Mouse (Mus musculus) cerebellum, adult 8-10 months (tissue): Measurements from ENCODE around the gene Dpysl4.

Experiments used
- DNase-seq: peaks from one replicate; pipeline ENCODE4 v3.0.0; 2022

Gene Dpysl4

DNA sequence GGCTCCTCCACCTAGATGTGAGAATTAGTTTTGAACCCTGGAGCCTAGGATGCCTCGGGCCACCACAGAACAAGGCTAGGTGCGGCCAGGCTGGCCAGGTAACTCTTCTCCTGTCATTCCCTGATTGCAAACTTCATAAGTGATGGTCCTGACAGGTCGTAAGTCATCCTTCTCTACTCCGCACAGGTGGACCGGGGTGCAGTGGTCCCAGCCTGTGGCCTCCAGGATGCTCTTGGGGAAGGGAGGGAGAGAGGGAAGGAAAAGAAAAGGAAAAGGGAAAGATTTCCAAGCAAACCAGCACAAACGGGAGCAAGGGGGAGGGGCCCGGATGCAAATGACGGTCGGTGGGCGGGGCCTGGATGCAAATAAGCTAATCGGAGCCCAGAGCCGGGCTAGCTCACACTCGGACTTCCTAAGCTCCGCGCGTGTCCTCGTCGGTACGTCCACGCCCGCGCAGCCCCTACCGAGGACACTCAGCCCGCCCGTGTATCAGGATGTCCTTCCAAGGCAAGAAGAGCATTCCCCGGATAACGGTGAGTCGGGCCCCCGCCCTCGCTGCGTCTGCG is at the start of gene Dpysl4:
TSS of gene Dpysl4 (plus strand) at position 373 of the 566 bp plus-strand sequence.
- peak; percentile 94 for DNase-seq

DNA sequence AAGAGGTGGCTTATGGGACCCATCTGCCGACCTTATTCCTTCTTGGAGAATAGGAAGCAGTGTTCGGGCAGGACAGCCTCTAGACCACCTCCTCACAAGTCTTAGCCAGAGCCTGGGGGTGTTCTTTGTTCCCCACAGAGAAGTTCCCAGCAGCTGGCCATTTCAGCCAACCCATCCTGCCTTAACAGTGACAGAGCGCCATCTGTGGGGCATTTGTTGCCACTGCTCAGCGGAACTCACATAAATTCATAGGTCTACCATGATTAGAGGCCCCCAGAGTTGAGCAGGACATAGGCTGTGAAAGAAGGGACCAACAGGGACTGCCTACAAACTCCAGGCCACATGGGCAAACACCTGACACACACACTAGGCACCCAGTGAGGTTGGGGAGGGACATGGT is 22.4 kb upstream of the Dpysl4 start:
- DNase-seq: no peak

DNA sequence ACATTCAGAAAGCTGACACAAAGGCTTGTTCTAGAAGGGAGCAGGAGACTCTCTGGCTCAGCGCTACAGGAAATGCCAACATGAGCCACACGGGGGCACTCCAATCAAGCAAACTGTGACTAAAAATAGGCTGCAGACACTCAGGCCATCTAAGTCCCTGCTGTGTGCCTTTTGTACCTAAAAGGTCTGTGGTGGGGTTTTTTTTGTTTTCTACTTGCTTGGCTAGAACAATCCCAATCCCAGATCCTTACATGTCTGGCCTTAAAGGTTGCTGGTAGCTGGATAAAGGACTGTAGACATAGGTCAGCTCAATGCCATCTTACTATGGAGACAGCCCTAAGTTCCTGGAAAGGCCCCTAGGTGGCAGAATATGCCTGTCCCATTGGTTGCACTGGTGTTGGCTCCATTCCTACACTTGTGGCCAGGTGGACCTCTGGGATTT is 17.6 kb upstream of the Dpysl4 start:
- peak; percentile 91 for DNase-seq

DNA sequence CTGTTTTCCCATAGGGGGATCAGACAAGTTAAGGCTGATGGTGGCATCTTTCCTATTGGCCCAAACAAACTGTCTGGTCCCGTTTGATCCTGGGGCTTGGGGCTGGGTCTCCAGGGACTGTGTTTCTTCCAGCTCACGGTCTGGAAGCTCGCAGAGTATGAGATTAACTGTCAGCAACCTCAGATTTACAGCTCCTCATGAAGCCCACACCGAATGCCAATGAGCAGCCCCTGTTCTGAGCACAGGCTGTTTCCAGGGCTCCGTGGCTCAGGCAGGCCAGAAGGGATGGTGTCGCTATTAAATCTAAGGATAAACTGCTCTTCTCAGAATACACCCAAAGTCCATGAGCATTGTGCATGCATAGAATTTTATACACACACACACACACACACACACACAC is 11.6 kb upstream of the Dpysl4 start:
- DNase-seq: no peak

DNA sequence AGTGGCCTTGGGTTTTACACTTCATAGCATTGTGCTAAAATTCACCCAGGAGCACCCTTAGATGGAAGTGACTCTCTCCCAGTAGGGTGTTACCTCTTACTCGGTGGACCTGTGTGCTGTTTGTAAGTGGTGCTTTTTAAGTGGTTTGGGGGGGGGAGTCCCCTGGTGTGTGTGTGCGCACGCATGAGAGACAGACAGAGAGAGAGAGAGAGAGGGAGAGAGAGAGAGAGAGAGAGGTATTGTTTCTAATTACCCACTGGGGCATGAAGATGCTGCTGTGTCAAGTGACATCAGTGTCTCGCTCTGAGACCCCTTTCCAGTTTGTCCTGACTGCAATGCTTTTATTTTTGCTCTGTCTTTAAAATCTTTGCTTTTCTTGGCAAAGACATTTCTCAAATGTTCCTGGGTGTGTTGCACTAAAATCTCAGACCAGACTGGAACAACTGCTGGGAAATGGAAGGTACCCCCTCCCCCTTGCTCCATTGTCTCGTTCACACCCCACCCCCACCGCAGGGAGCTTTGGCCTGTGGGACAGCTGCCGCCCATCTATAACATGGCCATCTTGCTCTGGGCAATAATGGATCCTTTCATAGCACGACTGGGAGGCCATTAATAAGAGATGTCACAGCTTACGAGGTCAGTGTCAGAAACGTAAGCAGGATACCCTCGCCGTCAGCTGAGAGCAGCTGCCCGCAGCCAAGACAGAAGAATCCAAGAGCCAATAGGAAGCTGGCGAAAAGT is 10.6 kb upstream of the Dpysl4 start:
- no peak for DNase-seq

DNA sequence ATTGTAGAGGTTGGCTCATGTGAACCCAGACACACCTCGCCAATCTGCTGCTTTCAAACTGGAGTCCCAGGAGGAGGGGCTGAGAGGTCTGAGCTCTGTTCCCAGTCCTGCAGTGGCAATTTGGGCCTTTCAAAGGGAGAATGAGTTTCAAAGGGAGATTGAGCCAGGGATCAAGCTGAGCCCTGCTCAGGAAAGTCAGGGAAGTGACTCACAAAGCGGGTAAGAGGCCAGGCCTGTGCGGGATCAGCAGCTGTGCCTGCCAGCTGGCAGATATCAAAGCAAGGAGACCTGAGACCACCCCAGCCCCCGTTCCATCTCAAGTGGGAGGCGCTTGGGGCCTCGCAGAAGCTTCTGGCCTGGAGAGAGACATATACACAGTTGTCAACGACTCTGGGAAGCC is 8.5 kb upstream of the Dpysl4 start:
- DNase-seq: no peak

DNA sequence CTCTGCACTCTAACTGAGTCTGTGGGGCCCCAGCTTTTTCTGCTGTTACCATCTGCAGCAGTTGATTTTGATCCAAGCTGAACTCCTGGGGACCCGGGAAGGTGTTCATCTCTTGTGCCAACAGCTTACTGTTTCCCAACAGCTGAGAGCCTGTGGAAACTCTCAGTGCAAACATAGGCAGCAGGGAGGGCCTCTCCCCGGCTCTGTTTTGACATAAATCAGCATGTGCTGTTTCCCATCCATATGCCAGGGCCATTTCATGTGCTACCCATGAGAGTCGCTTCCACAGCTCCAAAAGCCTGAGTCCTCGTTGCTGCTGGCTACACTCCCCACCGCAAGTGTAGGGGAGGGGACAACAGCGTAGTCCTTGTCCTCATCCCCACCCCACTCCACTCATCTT is 7.6 kb upstream of the Dpysl4 start:
- no peak for DNase-seq

DNA sequence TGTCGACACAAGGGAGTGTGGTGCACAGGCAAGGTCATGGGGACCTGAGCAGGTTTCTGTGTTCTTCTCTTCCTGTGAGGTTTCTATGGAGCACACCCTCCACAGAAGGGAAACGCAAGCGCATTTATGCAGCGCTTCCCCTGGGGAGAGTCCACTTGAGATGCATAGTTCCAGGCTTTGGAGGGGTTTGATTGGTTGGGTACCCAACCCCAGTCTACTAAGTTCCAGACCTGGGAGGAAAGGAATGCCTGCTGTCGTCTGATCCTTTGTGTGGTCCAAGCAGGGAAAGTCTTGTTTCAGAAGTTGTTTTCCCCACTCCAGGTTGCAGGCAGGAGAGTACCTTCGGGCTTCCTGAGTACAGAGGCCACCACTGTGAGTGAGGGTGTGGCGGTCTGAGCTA is 6.7 kb upstream of the Dpysl4 start:
- no peak for DNase-seq

DNA sequence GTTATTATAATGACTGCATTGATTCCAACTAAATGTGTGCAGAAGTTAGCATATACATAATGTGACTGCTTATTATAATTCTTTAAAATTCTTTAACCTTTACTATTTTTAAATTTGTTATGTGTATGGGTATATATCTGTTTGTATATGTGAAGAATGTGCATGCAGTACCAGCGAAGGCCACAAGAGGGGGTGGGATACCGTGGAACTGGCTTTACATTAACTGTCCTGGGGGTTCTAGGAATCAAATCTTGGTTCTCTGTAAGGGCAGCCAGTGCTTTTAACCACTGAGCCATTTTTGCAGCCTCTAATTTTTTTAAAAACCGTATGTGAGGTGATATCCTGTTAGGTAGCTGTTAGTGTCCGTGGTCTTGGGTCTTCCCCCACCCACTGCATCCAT is 5.1 kb upstream of the Dpysl4 start:
- no peak for DNase-seq

DNA sequence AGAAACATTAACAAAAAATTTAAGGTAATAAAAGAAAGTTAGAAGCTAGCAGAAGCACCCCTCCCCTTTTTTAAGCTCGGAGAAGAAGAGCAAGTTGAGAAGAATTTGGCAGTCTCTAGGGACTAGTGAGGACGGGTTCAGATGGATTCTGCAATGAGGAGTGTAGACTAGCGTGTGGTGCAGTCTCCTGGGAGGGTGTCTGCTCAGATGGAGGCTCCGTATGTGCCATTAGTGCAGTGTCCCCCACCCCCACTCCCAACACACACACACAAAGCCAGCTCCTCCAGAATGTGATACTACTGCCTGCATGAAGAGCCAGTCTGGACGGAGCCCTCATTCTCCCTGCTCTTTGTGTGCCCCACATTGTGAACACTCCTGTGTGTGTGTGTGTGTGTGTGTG is 4.6 kb upstream of the Dpysl4 start:
- no peak for DNase-seq

DNA sequence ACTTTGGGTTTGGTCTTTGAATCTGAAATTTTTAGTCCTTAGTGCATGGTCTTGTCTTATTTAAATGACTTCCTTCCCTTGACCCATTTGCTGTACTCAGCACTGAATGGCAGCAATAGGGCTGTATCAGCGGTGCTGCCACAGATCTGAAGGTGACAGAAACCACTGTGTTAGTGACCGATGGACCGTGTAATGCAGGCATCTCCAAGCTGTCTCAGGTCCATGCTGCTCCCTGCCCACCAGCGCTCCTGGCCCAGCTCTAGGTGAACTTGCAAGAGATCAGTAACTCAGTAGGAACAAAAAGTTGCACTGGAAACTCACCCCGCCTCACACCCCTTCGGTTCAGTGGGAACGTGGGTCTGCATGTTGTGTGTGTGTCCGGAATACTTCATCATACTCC is 3.5 kb upstream of the Dpysl4 start:
- DNase-seq: no peak

DNA sequence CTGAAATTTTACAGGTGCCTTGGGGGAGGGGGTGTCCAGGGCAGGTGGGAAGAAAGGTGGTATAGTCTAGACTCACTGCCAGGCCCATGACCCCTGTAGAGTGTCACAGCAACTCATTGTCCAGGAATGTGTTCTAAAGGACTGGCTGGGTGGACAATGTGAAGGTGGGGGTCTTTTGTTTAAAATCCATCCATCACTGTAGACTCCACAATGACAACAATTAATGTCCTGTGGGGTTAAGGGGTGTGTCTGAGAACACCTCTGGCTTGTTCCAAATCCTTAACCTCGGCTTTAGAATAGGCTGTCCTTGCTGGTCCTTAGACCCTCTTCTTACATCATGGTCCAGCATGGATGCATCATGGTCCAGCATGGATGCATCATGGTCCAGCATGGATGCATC is 1.5 kb upstream of the Dpysl4 start:
- no peak for DNase-seq

DNA sequence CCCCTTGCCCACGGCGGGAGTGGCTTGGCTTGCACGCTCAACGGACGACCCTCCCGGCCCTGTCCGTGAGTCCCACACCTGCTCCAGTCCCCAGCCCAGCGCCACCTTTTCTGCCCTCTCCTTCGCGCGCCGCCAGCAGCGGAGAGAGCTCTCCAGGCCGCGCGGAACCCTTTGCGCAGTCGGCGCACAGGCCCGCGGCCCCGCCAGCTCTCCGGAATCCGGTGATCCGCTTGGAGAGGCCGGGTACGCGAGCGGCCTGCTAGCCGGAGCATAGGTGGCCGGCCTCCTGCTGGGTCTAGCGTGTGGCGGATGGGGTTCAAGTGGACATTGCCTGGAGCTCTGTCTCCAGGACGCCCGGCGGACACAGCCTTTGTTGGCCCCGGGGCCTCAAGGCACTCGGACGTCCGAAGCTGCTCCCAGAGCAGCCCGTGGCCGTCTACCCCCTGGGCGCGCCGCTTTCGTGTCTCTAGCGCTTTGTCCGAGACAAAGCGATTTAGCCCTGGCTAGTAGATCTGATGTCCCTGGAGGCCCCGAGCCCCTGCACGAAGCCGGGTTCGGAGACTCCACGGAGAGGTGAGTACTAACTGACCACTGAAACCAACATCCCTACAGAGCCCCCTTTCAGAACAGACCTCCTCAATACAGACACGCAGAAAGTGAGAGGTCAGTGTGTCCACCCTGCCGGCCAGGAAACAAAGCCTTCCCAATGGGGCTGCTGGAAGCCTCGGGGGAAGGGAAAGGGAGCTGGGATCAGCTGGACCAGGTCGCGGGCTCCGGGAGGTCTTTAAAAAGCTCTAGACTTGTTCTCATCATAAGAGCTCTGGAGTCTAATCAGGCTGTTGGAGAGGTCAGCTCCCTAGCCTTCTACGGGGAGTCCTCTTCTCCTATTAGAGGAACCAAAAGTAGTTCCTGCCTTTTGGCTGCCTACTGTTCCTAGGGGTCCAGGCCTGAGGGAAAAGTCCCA is 676 bp downstream of the Dpysl4 start:
- DNase-seq: no peak

DNA sequence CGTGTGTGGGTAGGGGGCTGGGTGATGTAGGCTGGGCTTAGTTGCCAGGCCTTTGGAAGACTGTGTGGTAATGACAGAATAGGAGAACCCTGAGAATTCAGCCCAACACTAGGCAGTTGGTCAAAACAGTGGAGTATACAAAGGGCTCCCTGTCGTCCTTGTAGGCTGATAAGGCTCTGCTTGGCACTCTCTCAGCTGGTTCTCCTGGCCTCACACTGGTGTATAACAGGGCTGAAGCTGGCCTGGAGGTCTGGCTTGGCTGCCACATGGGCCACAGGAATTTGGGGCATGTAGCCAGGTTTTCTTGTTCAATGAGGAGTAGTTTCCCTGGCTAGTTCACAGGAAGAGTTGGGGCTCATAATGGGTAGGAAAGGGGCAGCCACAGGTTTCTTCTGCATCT is 2.0 kb downstream of the Dpysl4 start:
- no peak for DNase-seq

DNA sequence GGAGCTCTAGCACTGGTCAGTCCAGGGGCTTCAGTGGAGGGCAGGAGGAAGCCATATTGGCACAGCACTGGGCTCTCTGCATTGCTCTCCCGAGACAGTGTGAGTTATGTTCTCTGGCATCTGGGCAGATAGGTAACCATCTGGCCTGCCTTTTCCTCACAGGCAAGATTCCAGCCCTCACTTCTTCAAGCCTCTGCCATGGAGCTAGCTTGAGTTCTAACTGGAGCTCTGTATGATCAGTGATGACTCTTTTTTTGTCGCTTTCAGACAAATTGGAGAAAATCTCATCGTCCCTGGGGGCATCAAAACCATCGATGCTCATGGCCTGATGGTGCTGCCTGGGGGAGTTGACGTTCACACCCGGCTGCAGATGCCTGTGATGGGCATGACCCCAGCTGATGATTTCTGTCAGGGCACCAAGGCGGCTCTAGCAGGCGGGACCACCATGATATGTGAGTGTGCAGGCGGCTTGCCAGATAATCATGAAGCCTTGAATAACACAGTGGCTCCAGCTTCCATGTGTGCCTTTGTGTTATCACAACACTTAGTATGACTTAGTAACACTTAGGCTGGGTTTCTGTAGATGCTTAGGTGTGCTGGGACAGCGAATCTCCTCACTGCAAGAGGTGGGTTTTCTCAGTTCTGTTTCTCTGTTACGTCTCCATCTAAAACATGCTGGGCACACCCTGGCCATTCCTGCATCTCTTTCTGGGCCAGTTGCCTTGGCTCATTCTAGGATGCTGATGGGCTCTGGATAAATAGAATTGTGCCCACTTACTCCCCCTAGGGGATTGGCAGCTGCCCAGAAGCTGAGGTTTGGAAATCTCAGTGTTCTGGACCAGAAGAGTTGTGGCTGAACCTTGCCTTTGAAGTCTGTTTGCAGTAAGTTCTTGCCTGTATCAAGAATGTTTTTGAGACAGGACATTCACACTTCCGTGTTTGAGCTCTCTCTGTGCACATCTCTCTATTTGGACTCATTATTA is 4.4 kb downstream of the Dpysl4 start:
- DNase-seq: no peak

DNA sequence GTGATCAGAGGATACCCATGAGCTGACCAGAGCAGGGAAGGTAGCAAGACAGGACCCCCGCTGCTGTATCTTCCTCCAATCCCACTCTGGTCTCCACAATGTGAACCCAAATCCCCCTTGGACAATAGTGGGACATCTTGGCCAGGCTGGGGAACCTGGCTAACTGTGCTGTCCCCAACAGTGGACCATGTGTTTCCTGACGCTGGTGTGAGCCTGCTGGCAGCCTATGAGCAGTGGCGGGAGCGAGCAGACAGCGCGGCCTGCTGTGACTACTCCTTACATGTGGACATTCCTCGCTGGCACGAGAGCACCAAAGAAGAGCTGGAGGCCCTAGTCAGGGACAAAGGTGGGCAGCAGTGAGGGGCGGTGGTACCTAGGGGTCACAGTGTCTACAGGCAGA is 5.9 kb downstream of the Dpysl4 start:
- DNase-seq: no peak

DNA sequence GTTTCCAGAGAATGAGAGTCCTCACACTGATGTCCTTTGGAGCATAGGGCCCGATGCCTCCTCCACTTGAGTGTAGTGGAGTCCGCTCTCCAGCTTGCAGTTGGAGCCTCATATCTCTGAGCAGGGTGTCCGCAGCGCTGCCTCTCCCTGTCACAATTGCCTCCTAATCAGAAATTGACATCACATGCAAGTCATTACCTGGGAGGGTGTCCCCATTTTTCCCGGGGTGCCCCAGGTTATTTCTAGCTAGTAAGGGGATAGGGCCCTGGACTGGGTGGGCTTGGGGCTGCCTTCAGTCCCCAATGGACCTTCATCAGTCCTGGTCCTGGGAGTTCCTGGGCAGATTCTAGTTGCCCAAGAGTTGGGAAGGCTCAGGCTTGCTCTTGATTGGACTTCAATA is 6.9 kb downstream of the Dpysl4 start:
- DNase-seq: no peak

DNA sequence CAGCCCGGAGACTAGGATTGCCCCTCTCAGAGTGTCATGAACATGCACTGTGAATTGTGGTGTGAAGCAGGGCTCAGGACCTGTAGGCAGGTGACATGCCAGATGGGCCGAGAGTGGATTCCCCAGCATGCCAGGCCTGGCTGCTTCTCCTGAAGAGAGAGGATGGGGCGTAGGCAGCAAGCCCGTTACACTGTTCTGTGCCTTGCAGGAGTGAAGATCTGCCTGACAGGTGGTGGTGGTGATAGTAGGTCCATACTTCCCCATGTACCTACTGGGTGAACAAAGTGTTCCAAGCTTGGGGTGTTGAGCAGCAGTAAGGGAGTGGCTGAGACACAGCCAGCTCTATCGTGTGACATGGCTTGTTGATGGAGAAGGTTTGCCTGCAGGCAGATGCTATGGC is 7.3 kb downstream of the Dpysl4 start:
- DNase-seq: peak; percentile 84

DNA sequence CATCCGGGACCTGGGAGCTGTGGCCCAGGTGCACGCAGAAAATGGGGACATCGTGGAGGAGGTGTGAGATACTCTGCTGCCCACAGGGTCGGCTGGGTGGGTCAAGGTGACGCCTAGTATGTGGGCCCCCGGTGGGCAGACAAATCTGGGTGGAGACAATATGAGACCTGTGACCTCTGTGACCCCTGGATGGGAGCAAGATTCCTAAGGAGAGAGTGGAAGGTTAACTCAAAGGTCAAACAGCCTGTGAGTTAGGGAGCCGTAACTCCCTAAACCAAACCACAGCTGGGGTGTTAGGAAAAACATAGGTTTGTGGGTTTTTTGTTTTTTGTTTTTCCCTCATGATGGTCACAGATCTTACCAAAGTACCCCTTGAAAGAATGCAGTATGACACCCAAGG is 8.0 kb downstream of the Dpysl4 start:
- no peak for DNase-seq

DNA sequence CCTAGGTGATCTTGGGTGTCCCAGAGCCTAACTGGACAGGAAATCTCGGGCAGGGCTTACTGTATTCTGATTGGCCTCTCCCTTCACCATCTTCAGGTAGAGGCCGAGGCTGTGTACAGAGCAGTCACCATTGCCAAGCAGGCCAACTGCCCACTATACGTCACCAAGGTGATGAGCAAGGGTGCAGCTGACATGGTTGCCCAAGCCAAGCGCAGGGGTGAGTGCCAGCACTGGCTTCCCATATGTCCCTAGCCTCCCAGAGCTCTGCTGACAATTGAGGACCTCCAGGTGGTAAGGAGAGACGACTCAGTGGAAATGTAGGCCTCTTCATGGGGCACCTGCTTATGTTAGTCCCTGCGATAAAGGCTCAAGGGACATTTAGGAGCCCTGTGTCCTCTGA is 9.0 kb downstream of the Dpysl4 start:
- peak; percentile 95 for DNase-seq

DNA sequence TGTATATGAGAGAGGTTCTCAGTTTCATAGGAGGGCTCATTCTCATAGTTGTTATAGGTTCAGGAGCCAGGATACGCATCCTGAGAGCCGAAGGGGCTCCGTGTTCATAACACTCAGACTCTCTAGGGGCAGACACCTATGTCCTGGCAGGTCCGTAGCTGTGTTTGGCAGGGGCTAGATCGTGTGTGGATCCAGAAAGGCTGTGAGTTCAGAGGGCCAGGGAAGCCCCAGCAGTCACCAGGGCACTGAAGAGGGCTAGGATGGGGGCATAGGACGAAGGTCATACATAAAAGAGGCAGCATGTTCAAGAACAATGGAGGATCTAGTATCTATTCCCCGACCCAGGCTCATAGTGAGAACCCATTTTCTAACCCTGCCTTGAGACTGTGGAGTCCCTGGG is 9.5 kb downstream of the Dpysl4 start:
- no peak for DNase-seq

DNA sequence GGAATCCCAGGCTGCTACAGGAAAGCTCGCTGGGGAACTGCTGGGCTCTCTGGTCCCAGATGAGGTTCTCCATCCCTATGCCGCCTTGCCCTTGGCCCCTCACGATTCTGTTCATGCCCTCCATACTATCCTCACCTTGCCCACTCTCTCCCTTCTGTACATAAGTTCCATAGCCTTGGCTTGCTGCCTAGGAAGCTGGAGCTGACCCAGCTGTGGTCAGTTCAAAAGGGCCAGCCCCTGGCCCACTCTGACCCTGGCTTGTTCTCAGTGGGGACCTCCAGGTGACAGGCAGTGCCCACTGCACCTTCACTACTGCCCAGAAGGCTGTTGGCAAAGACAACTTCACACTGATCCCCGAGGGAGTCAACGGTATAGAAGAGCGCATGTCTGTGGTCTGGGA is 10.6 kb downstream of the Dpysl4 start:
- DNase-seq: no peak
